Mouse (Mus musculus) naive thymus-derived CD4-positive, alpha-beta T cell, adult 2 months (primary cell): ENCODE data around the gene Tbl3.
"Not testable (repeated sequence)": the region's sequence is repeated elsewhere in the genome, so short reads cannot be mapped to it uniquely, and the experiment has no call there.

Experiments used
- DNase-seq: peaks from one replicate; pipeline ENCODE4 v3.0.0-alpha.2; 2011; ENCODE audit warnings: low read depth

The Tbl3 gene

GRCm38 (mm10) chr17:24696011-24696697, 11.3 kb downstream of the Tbl3 start, which contains the start of the genes Gfer and Noxo1:
Gfer (minus strand) TSS chr17:24696156.
Noxo1 (plus strand) TSS chr17:24696234.
- peak; percentile 87 for DNase-seq

- DNase-seq: no peak
Measured at GRCm38 (mm10) chr17:24695326-24696010, 12.0 kb downstream of the Tbl3 start.

DNA sequence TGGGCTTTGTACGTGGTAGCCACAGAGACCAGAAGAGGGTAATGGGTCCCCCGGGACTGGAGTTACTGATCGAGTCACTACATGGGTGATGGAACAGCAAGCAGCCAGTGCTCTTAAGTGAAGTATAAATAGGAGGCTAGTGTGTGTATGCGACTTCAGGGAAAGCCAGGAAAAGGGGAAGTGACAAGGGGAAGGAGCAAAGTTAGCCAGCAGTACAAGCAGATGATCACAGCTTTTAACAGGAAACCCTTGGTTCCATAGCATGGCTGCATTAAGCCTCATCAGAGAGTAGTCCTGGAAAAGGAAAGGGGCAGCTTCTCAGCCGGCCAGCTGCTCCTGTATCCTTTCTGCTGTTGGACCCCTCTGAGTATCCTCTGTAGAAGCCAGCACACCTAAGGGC, 15.1 kb downstream of the Tbl3 start:
- no peak for DNase-seq

- DNase-seq: no peak
Measured at GRCm38 (mm10) chr17:24689251-24690081, 18.0 kb downstream of the Tbl3 start, which contains the start of gene Syngr3. Syngr3 (minus strand) TSS chr17:24689955.

DNA sequence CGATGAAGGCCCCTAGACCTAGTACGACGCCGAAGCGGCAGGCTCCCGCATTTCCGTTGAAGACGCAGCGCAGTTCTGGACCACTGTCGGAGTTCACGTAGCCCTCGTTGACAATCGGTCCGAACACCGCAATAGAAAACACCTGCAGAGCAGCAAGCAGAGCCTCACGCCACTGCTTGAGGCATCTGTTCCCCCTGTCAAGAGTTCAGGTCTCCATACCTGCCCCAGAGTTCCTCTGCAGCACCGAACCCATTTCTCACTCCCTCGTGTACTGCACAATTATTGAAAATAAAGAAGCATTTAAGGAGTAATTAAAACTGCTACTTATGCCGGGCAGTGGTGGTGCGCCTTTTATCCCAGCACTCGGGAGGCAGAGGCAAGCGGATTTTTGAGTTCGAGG, 19.9 kb downstream of the Tbl3 start:
- no peak for DNase-seq

GRCm38 (mm10) chr17:24687146-24687595, 20.3 kb downstream of the Tbl3 start:
- peak; percentile 78 for DNase-seq

- peak; percentile 65 for DNase-seq
Measured at GRCm38 (mm10) chr17:24686514-24686913, 20.9 kb downstream of the Tbl3 start.

DNA sequence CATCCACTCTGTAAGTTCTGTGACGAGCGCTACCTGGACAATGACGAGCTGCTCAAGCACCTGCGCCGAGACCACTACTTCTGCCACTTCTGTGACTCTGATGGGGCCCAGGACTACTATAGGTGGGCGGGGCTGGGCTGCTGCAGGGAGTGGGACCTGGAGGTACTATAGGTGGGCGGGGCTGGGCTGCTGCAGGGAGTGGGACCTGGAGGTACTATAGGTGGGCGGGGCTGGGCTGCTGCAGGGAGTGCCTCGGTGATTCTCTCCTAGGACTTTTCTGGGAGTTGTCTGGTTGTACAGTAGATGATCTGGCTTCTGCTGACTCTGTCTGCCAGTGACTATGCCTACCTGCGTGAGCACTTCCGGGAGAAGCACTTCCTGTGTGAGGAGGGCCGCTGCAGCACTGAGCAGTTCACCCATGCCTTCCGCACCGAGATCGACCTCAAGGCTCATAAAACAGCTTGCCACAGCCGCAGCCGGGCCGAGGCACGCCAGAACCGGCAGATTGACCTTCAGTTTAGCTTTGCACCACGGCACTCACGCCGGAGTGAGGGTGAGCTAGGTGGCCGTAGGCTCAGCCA, 29.9 kb downstream of the Tbl3 start:
- no peak for DNase-seq

DNA sequence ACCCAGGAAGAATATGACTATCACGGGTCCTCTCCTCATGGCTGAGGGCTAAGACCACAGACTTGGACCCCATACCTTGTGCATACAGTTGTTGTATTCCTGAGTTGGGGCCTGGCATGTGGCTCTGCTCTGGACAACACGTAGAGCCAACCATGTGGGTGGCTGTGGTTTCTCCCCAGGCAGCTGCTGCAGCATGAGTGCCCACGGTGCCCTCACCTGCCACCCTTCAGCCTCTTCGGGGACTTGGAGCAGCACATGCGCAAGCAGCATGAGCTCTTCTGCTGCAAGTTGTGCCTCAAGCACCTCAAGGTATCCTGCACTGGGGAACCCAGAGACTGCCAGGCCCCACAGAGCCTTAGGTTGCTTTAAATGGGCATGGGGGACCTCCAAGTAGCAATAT, 30.6 kb downstream of the Tbl3 start:
- no peak for DNase-seq

- DNase-seq: peak; percentile 88
Measured at GRCm38 (mm10) chr17:24676187-24676586, 31.3 kb downstream of the Tbl3 start.

GRCm38 (mm10) chr17:24674277-24674676, 33.2 kb downstream of the Tbl3 start:
- no peak for DNase-seq

DNA sequence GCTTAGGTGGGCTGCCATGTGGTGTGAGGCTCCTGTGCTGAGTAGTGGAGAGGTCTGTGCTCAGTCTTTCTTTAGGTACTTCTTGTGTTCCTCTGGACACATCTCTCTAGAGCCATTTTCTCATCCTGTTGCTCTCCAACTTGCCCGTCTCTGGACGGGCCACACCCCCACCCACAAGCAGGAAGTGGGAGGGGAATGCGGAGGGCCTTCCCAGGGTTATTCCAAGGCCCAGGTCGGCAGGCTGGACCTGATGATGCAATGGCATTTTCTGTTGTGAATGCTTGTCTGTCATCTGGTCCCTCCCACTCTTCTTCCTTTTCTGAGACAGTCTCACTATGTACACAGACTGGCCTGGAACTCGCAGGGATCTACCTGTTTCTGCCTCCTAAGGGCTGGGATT, 35.3 kb downstream of the Tbl3 start:
- DNase-seq: no peak

GRCm38 (mm10) chr17:24671346-24671745, 36.1 kb downstream of the Tbl3 start:
- no peak for DNase-seq

GRCm38 (mm10) chr17:24670246-24670844, 37.1 kb downstream of the Tbl3 start:
- DNase-seq: no peak

- DNase-seq: peak; percentile 95
Measured at GRCm38 (mm10) chr17:24669545-24670245, 37.8 kb downstream of the Tbl3 start, which contains the start of gene Zfp598. Zfp598 (plus strand) TSS chr17:24669687.

- peak; percentile 47 for DNase-seq
Measured at GRCm38 (mm10) chr17:24669214-24669544, 38.3 kb downstream of the Tbl3 start.

- peak; percentile 84 for DNase-seq
Measured at GRCm38 (mm10) chr17:24667416-24667815, 40.0 kb downstream of the Tbl3 start.

DNA sequence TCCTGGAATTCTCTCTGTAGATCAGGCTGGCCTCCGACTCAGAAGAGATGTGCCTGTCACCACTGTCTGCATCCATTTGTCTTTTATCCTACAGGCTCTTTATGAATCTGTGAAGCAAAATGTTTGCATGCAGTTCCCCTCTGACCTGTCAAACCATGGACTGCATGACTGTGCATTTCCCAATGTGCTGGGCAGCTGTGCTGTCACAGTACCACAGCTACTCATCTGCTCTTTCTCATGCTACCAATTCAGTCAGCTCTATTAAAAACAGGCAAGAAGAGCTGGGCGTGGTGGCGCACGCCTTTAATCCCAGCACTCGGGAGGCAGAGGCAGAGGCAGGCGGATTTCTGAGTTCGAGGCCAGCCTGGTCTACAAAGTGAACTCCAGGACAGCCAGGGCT, 40.4 kb downstream of the Tbl3 start:
- not testable (repeated sequence) for DNase-seq

- DNase-seq: peak; percentile 33
Measured at GRCm38 (mm10) chr17:24658017-24658758, 49.3 kb downstream of the Tbl3 start, which contains the start of gene Npw. Npw (minus strand) TSS chr17:24658457.

- no peak for DNase-seq
Measured at GRCm38 (mm10) chr17:24654969-24655368, 52.5 kb downstream of the Tbl3 start.
